Mouse (Mus musculus) small intestine, adult 2 months (tissue): ENCODE measurements at regions not wholly inside any gene's neighbourhood (a gene's known extent, or its start where the extent isn't known, plus 50 kb on each side); places are given as distances from the start of the nearest gene placed in this dataset.

ENCODE experiments used
- CTCF ChIP-seq: fragments of 200-500 bp; IDR thresholded peaks from 2 replicates; pipeline ENCODE4 v1.5.1; 2012; ENCODE audit warnings: low read depth, mild to moderate bottlenecking, control low read depth, inconsistent platforms, low read length, moderate library complexity, mixed read lengths; ENCODE audit not compliant: insufficient replicate concordance, insufficient read length; ENCODE audit errors: extremely low read depth
- POLR2A ChIP-seq: fragments of 200-500 bp; IDR thresholded peaks from 2 replicates; pipeline ENCODE4 v1.6.1; 2012; ENCODE audit warnings: low read depth, mild to moderate bottlenecking, control low read depth, inconsistent platforms, low read length, moderate library complexity

GRCm38 (mm10) chr13:5345712-5346111 lies 515.6 kb upstream of the Klf6 start:
- no peak for TF ChIP-seq POLR2A
- TF ChIP-seq CTCF: no peak
